Mouse (Mus musculus) liver, postnatal 0 days (tissue): ENCODE measurements around the gene 4930404H24Rik.

Source experiments
- CTCF ChIP-seq: sonication (generic); IDR thresholded peaks from 2 replicates; pipeline ENCODE4 v1.5.1; 2016; ENCODE audit warnings: antibody characterized with exemption, low read depth
- EP300 ChIP-seq: IDR thresholded peaks from 2 replicates; pipeline ENCODE4 v1.6.1; 2016; ENCODE audit warnings: antibody characterized with exemption, low read depth, mild to moderate bottlenecking

DNA sequence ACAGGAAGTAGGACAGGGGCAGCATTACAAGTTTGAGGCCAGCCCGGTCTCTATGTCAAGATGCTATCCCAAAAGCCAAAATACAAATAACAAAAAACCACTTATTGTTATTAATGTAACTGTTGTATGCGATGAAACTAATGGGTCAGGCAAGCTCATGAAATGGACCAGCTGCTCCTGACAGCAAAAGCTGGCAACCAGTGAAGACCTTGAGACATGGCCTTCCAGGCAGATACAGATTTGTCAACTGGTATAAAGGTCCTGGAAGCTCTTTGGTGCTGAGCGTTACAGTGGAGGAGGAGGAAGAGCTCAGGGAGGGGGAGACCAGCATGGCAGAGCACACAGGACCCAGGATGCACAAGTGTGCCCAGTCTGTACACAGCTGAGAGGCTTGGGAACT is 44.9 kb upstream of the 4930404H24Rik start:
- TF ChIP-seq CTCF: no peak
- TF ChIP-seq EP300: no peak
